In genomic region chr11:67085489-67085888, GRCm38 (mm10) we compare ENCODE assay signal across 1 mouse cellular context.
TF ChIP-seq lines count a peak whose summit lies in the region.

No protein-coding gene starts in this region.

TF ChIP-seq in MEL, 35 proteins besides CTCF, POLR2A, EP300 and RAD21 (continued from another document):
- no peak for TF ChIP-seq MAX (IDR thresholded peaks at IDR 0.05; ENCODE audit: low read length)
- 0 out of 2 replicates have a peak, but pooled peaks have one; percentile 18 for TF ChIP-seq TCF12 (IDR thresholded peaks at IDR 0.05; ENCODE audit: low read depth, low read length)
- no peak for TF ChIP-seq E2F4 (IDR thresholded peaks at IDR 0.05; ENCODE audit: borderline replicate concordance, low read depth, low read length)
- TF ChIP-seq MYB (IDR thresholded peaks at IDR 0.05; ENCODE audit: low read depth, low read length): no peak
- no peak for TF ChIP-seq ZKSCAN1 (IDR thresholded peaks at IDR 0.05; ENCODE audit: low read depth, low read length)
- TF ChIP-seq USF1 (IDR thresholded peaks at IDR 0.05; ENCODE audit: low read depth, low read length): no peak
- no peak for TF ChIP-seq MAFK (IDR thresholded peaks at IDR 0.05; ENCODE audit: borderline replicate concordance, low read depth, low read length)
- TF ChIP-seq NRF1 (IDR thresholded peaks at IDR 0.05; ENCODE audit: insufficient read depth, low read depth, low read length, poor library complexity, severe bottlenecking): no peak
- TF ChIP-seq CHD2 (IDR thresholded peaks at IDR 0.05; ENCODE audit: low read length): no peak
- no peak for TF ChIP-seq NELFE (IDR thresholded peaks at IDR 0.05; ENCODE audit: low read depth, low read length)
- TF ChIP-seq RCOR1 (IDR thresholded peaks at IDR 0.05; ENCODE audit: low read depth, low read length): no peak
- no peak for TF ChIP-seq POLR2AphosphoS2 (IDR thresholded peaks at IDR 0.05; ENCODE audit: low read length)
- TF ChIP-seq ZC3H11A (IDR thresholded peaks at IDR 0.05; ENCODE audit: low read depth, low read length): peak; percentile 74
- peak; percentile 55; the same call in 1 of the 2 replicates for TF ChIP-seq TBP (IDR thresholded peaks at IDR 0.05; ENCODE audit: low read depth, low read length)
- TF ChIP-seq SMC3 (IDR thresholded peaks at IDR 0.05; ENCODE audit: low read depth, low read length): peak; percentile 87
- no peak for TF ChIP-seq USF2 (IDR thresholded peaks at IDR 0.05; ENCODE audit: borderline replicate concordance in 1 of 2, insufficient read depth in 1 of 2, low read depth in 1 of 2, low read length in 2 of 2)
- peak; percentile 19; the same call in 1 of the 2 replicates for TF ChIP-seq ETS1 (IDR thresholded peaks at IDR 0.05; ENCODE audit: low read depth, low read length)
- TF ChIP-seq SIN3A (IDR thresholded peaks at IDR 0.05; ENCODE audit: low read length): peak; percentile 53; the same call in 1 of the 2 replicates
